Mouse (Mus musculus) layer of hippocampus, postnatal 10 days (tissue): ENCODE results near the gene Vps54. TPM values are rescaled to one million over a fixed set of nuclear protein-coding genes. Genes with fewer than 3 reads are reported as not detected.
"Not testable (repeated sequence)": the region's sequence is repeated elsewhere in the genome, so short reads cannot be mapped to it uniquely, and the experiment has no call there.

Experiments
- DNase-seq, 2 experiments: peaks; one replicate each; pipeline ENCODE4 v3.0.0; 2021; ENCODE audit warnings: low spot score in 2 of 2
- long read RNA-seq: library from polyadenylated mRNA; stranded (forward); transcript quantifications from one replicate; pipeline ENCODE4 v2.0.0, GENCODE M21; 2023
- total RNA-seq, 2 experiments: library from RNA; stranded (reverse); gene quantifications; 2 replicates each; pipeline ENCODE4 v1.2.3; 2021

Vps54 gene
- 10 to 100 TPM; 26.4 to 26.6 TPM for total RNA-seq
- long read RNA-seq, full-length matches to known transcripts = 2 of 15 reads
- long read RNA-seq, partial matches to known transcripts = 6 of 15 reads
- long read RNA-seq, other reads (novel, unspliced or antisense) = 7 of 15 reads

- DNase-seq = peak; percentile 56 to 72
These were observed at the start of gene Vps54 for GRCm38 (mm10) chr11:21239021-21239661. TSS of gene Vps54 (plus strand) at chr11:21239281.

GRCm38 (mm10) chr11:21191821-21192220 is 47.3 kb upstream of the Vps54 start:
- not testable (repeated sequence) for DNase-seq

- DNase-seq = no peak
These were observed 44.2 kb upstream of the Vps54 start for GRCm38 (mm10) chr11:21194851-21195250.

GRCm38 (mm10) chr11:21209046-21209445 is 30.0 kb upstream of the Vps54 start:
- DNase-seq = no peak

- not testable (repeated sequence) for DNase-seq
These were observed 29.4 kb upstream of the Vps54 start for GRCm38 (mm10) chr11:21209701-21210100.

GRCm38 (mm10) chr11:21217419-21217818 is 21.7 kb upstream of the Vps54 start:
- no peak for DNase-seq

GRCm38 (mm10) chr11:21219281-21219680 is 19.8 kb upstream of the Vps54 start:
- no peak for DNase-seq

- no peak for DNase-seq
These were observed 19.1 kb upstream of the Vps54 start for GRCm38 (mm10) chr11:21219851-21220587.

GRCm38 (mm10) chr11:21220754-21221153 is 18.3 kb upstream of the Vps54 start:
- DNase-seq = no peak

- DNase-seq = no peak
These were observed 17.7 kb upstream of the Vps54 start for GRCm38 (mm10) chr11:21221396-21221795.

- no peak for DNase-seq
These were observed 16.4 kb upstream of the Vps54 start for GRCm38 (mm10) chr11:21222606-21223207.

GRCm38 (mm10) chr11:21223539-21223938 is 15.5 kb upstream of the Vps54 start:
- DNase-seq = no peak

- DNase-seq = no peak
These were observed 15.0 kb upstream of the Vps54 start for GRCm38 (mm10) chr11:21224041-21224440.

GRCm38 (mm10) chr11:21224446-21224845 is 14.6 kb upstream of the Vps54 start:
- no peak for DNase-seq

- DNase-seq = no peak
These were observed 14.1 kb upstream of the Vps54 start for GRCm38 (mm10) chr11:21224983-21225382.

- DNase-seq = no peak
These were observed 3.7 kb upstream of the Vps54 start for GRCm38 (mm10) chr11:21235381-21235780.

GRCm38 (mm10) chr11:21235821-21236220 is 3.3 kb upstream of the Vps54 start:
- no peak for DNase-seq

- no peak for DNase-seq
These were observed 2.1 kb upstream of the Vps54 start for GRCm38 (mm10) chr11:21236996-21237395.

GRCm38 (mm10) chr11:21237474-21238278 is 1.4 kb upstream of the Vps54 start:
- no peak for DNase-seq

GRCm38 (mm10) chr11:21238279-21239020 is 631 bp upstream of the Vps54 start:
- DNase-seq = peak in 1 of 2 experiments; percentile 72
